Mouse (Mus musculus) ES-Bruce4 (cell line): Measurements from ENCODE around the gene Gm10354.
"Not testable (repeated sequence)": the region's sequence is repeated elsewhere in the genome, so short reads cannot be mapped to it uniquely, and the experiment has no call there.

Experiments used
- CTCF ChIP-seq: IDR thresholded peaks from one replicate; pipeline ENCODE4 v1.8.1; 2011; ENCODE audit warnings: low read depth, low read length
- EP300 ChIP-seq: IDR thresholded peaks from 2 replicates; pipeline ENCODE4 v1.6.1; 2011; ENCODE audit warnings: low read depth, low read length; ENCODE audit not compliant: insufficient read depth
- POLR2A ChIP-seq: IDR thresholded peaks from one replicate; pipeline ENCODE4 v1.8.1; 2011; ENCODE audit warnings: low read length; ENCODE audit not compliant: insufficient read depth

DNA sequence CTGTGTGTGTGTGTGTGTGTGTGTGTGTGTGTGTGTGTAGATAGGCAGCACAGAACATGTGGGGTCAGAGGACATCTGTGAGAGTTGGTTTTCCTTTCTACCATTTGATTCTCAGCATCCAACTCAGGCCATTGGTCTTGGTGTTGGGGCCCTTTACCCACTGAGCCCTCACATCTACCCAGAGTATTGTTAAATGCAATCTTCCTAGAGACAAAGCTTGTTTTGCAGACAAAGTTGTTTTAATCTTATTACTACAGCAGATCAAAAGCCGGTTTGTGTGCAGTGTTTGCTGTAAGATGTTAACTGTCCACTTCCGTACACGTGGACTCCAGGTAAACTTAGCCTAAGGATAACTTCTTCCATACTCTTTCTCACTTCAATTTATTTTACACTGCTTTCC lies 27.6 kb upstream of the Gm10354 start:
- not testable (repeated sequence) for TF ChIP-seq CTCF, POLR2A, EP300
